Mouse (Mus musculus) hindbrain, embryonic 15.5 days (tissue): ENCODE results near the gene Gm5089. TPM values are rescaled to one million over a fixed set of nuclear protein-coding genes. Genes with fewer than 3 reads are reported as not detected.

ENCODE experiments used
- ATAC-seq: fragments of 200-750 bp; cut with Nextera tagmentation; 2 replicates; pipeline ENCODE4 v1.8.0; 2017; ENCODE audit warnings: low read depth, moderate number of reproducible peaks, moderate TSS enrichment; ENCODE audit not compliant: low FRiP score
- H3K27ac ChIP-seq: fragments of 300-500 bp; sonication (generic); replicated peaks from 2 replicates; pipeline ENCODE4 v1.5.1; 2015; ENCODE audit warnings: mild to moderate bottlenecking, inconsistent platforms
- H3K27me3 ChIP-seq: fragments of 300-500 bp; sonication (generic); 2 replicates; pipeline ENCODE4 v1.6.1; 2015; ENCODE audit warnings: control low read depth, inconsistent platforms
- H3K36me3 ChIP-seq: fragments of 300-500 bp; sonication (generic); 2 replicates; pipeline ENCODE4 v1.6.1; 2015; ENCODE audit warnings: control low read depth, inconsistent platforms
- H3K4me1 ChIP-seq: fragments of 300-500 bp; sonication (generic); replicated peaks from 2 replicates; pipeline ENCODE4 v1.6.1; 2015; ENCODE audit warnings: control low read depth, inconsistent platforms
- H3K4me2 ChIP-seq: fragments of 300-500 bp; sonication (generic); 2 replicates; pipeline ENCODE4 v1.6.1; 2015; ENCODE audit warnings: moderate library complexity, mild to moderate bottlenecking, inconsistent platforms
- H3K4me3 ChIP-seq: fragments of 300-500 bp; sonication (generic); 2 replicates; pipeline ENCODE4 v1.5.1; 2015; ENCODE audit warnings: mild to moderate bottlenecking, inconsistent platforms
- H3K9ac ChIP-seq: fragments of 300-500 bp; sonication (generic); 2 replicates; pipeline ENCODE4 v1.6.1; 2015; ENCODE audit warnings: inconsistent platforms
- H3K9me3 ChIP-seq: fragments of 300-500 bp; sonication (generic); 2 replicates; pipeline ENCODE4 v1.6.1; 2016; ENCODE audit warnings: control low read depth, inconsistent platforms
- WGBS: fragments of 180-500 bp; shearing (Covaris S2); methylation state at CpG from one replicate; pipeline ENCODE4 v1.1.7; 2015; 5-methylcytosine and 5-hydroxymethylcytosine counted together
- polyA plus RNA-seq: library from polyadenylated mRNA; unstranded; fragments of >200 nt; fragmentation: Nextera tagmentation; extraction: Ambion mirVana; gene quantifications from 2 replicates; pipeline ENCODE4 v1.2.1, GENCODE M21; 2015

Gene Gm5089
- polyA plus RNA-seq, 1 experiment from 2014 or later = 2.4 TPM

DNA sequence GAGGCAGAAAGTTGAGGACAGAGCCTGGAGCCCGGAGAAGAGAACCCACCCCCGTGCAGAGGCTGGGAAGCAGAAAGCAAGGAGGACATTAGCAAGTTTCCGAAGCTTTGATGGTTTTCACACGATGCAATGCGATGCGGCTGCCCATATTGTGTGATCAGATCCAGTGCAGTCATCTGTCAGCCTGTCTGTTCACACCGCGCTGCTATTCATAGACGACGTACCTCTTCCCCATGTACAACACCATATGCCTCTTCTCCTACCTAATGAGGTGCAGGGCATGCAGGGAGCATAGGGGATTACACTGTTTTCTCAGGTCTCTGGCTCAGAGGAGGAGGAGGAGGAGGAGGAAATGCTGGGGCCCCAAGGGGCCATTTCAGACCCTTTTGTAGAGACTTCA is 14.1 kb downstream of the Gm5089 start:
- no peak overlapping the region for H3K9ac ChIP-seq
- no peak overlapping the region for H3K4me2 ChIP-seq
- 53% methylated on average over 10 of the region's 10 CpGs for WGBS
- no peak overlapping the region for H3K27ac ChIP-seq
- H3K27me3 ChIP-seq = no peaks in the 10 kb centered on the region
- no peaks in the 10 kb centered on the region for H3K36me3 ChIP-seq
- no peaks in the 10 kb centered on the region for H3K9me3 ChIP-seq
- no peak overlapping the region for H3K4me3 ChIP-seq
- ATAC-seq = no peak
- no peaks in the 10 kb centered on the region for H3K4me1 ChIP-seq

DNA sequence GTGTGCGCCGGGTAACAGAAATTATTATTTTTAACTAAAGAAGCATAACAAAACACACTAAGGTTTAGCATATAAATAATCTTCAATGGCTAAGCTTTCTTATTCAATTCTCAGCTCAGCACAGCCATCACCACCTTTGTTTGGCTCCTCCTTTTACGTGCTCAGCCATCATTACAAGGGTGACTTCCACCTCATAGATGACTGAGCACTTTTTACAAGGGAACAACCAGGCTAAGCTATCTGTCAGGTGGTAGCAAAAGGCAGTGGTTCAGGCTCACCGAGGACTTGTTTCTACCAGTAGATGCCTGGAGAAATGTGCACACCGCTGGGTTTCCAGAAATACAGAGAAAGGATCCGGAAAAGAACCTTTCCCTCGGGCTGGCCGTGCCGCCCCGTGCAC is 16.9 kb downstream of the Gm5089 start:
- no peak overlapping the region for H3K4me2 ChIP-seq
- H3K4me1 ChIP-seq = no peaks in the 10 kb centered on the region
- no peaks in the 10 kb centered on the region for H3K36me3 ChIP-seq
- H3K27me3 ChIP-seq = no peaks in the 10 kb centered on the region
- H3K4me3 ChIP-seq = no peak overlapping the region
- no peak overlapping the region for H3K9ac ChIP-seq
- no peaks in the 10 kb centered on the region for H3K9me3 ChIP-seq
- no peak for ATAC-seq
- H3K27ac ChIP-seq = no peak overlapping the region
- WGBS = 87% methylated on average over 10 of the region's 10 CpGs

DNA sequence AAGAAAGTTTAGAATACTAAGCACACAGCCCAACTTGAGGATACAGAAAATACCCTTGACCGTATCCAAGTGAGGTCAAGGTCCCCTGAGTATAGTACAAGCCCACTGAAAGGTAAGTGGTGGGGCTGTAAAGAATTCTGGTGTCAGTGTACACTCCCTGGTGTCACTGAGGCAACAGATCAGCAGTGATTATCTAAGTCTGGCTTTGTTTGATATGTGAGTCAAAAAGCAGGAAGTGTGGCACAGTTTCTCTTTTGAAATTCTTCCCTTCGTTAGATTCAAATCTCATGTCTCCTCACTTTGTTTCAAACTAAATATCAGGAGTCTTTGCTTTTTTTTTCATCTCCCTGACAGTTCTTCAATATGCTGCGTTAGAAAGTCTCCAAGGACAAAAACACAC is 18.4 kb downstream of the Gm5089 start:
- H3K36me3 ChIP-seq = no peaks in the 10 kb centered on the region
- no peak overlapping the region for H3K4me2 ChIP-seq
- H3K27ac ChIP-seq = no peak overlapping the region
- H3K27me3 ChIP-seq = no peaks in the 10 kb centered on the region
- WGBS = 63% methylated on average over 3 of the region's 3 CpGs
- ATAC-seq = no peak
- H3K9ac ChIP-seq = no peak overlapping the region
- no peak overlapping the region for H3K4me3 ChIP-seq
- H3K9me3 ChIP-seq = no peaks in the 10 kb centered on the region
- 0 out of 2 replicates have a peak, but pooled peaks cover 3% of the 10 kb centered on the region for H3K4me1 ChIP-seq

DNA sequence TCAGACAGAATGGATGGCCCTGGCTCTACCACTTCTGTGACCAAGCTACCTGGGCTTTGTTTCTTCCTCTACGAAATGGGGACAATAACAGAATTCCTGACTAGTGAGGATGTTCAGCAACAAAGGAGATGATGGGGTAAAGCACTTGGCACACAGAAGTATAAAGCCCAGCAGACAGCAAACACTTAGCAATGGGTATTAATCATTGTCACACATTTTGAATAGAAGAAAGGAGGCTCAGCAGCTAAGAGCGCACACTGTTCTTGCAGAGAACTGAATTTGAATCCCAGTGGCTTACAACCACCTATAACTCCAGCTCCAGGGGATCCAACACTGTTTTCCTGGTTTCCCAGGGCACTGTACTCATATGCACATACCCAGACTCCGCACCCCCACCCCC is 23.3 kb downstream of the Gm5089 start:
- no peak overlapping the region for H3K4me3 ChIP-seq
- no peaks in the 10 kb centered on the region for H3K27me3 ChIP-seq
- WGBS = 47% methylated on average over 3 of the region's 3 CpGs
- ATAC-seq = no peak
- no peaks in the 10 kb centered on the region for H3K9me3 ChIP-seq
- H3K4me2 ChIP-seq = no peak overlapping the region
- H3K27ac ChIP-seq = no peak overlapping the region; the same call in 1 of the 2 replicates
- H3K9ac ChIP-seq = no peak overlapping the region
- 0 out of 2 replicates have a peak, but pooled peaks cover 14% of the 10 kb centered on the region for H3K4me1 ChIP-seq
- H3K36me3 ChIP-seq = no peaks in the 10 kb centered on the region

DNA sequence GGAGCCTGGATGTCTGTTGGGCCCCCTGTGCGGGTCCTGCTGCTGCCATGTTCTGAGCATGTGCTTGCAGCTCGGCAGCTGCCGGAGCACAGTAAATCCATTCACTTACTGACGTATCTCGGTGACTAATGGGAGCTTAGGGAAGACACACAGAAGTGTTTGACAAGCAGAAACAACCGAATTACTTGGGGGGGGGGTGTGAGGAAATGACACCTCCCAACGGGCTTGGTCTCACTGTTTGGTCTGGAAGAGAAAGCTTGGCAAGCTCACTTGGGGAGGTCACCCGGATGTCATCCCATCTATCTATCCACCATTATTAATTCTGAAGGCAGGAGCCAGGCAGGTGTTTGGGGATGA is 23.7 kb downstream of the Gm5089 start:
- H3K27me3 ChIP-seq = no peaks in the 10 kb centered on the region
- WGBS = 24% methylated on average over 8 of the region's 8 CpGs
- H3K4me1 ChIP-seq = 0 out of 2 replicates have a peak, but pooled peaks cover 14% of the 10 kb centered on the region
- H3K27ac ChIP-seq = peak overlapping the region; percentile 7
- H3K9ac ChIP-seq = no peak overlapping the region
- H3K4me3 ChIP-seq = no peak overlapping the region
- H3K9me3 ChIP-seq = no peaks in the 10 kb centered on the region
- no peaks in the 10 kb centered on the region for H3K36me3 ChIP-seq
- no peak overlapping the region for H3K4me2 ChIP-seq
- 0 out of 2 replicates have a peak, but pooled peaks have one; percentile 59 for ATAC-seq

DNA sequence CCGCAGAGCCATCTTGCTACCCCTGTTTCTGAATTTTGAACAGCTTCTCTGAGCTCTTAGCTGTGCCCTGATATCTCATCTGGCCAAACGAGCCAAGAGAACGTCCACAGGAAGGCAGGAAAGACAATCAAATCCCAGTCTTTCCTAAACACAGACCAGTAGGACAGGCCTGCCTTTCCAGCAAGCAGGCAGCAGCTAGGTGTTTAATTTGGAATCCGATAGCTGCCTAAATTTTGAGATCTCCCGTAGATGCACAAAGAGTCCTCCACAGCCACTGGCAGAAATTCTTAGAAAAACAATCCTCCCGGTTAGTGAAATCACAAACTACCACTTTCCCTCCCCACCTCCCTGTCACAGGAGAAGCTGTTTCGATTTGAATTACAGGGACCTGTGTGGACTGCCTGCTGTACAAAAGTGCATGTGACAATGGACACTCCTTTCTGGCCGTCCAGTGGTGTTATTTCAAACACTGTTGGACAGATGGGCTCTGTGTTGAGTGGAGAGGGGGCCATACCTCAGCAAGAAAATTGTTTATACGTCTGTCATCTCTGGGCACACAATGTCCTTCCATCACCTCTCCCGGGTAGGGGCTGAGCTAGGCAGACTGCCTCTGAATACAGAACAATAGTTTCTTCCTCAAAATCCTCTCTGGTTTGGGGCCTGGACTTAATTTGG is 24.2 kb downstream of the Gm5089 start:
- Histone ChIP-seq H3K4me1 (0 out of 2 replicates have a peak, but pooled peaks cover 14% of the 10 kb centered on the region), H3K27me3 (no peaks in the 10 kb centered on the region), H3K9me3 (no peaks in the 10 kb centered on the region), H3K36me3 (no peaks in the 10 kb centered on the region), H3K9ac (no peak overlapping the region), H3K4me2 (no peak overlapping the region), H3K27ac (peak overlapping the region; percentile 7; the same call in 1 of the 2 replicates), H3K4me3 (no peak overlapping the region)
- 52% methylated on average over 10 of the region's 10 CpGs for WGBS
- ATAC-seq = 0 out of 2 replicates have a peak, but pooled peaks have one; percentile 3

DNA sequence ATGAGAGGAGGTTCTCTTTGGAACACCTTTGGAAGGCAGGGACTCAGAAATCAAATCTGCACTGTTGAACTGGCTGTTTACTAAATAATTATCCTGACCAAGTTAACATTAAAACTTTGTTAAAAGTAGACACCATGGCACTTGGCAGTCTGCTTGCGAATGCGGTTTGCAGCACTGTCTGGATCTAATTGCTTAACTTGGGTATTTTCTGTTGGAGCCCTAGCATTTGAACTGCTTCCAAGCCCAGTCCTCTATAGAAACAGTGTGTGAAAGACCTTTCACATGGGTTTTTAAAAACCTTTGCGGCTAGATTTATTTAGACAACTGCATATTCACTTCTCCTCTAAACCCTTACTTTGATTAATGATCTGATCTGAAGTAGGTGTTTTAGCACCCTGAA is 26.5 kb downstream of the Gm5089 start:
- Histone ChIP-seq H3K4me1 (0 out of 2 replicates have a peak, but pooled peaks cover 14% of the 10 kb centered on the region), H3K9me3 (no peaks in the 10 kb centered on the region), H3K27me3 (no peaks in the 10 kb centered on the region), H3K27ac (no peak overlapping the region), H3K9ac (no peak overlapping the region), H3K4me3 (no peak overlapping the region), H3K4me2 (no peak overlapping the region), H3K36me3 (no peaks in the 10 kb centered on the region)
- ATAC-seq = no peak
- WGBS = 66% methylated on average over 3 of the region's 3 CpGs

DNA sequence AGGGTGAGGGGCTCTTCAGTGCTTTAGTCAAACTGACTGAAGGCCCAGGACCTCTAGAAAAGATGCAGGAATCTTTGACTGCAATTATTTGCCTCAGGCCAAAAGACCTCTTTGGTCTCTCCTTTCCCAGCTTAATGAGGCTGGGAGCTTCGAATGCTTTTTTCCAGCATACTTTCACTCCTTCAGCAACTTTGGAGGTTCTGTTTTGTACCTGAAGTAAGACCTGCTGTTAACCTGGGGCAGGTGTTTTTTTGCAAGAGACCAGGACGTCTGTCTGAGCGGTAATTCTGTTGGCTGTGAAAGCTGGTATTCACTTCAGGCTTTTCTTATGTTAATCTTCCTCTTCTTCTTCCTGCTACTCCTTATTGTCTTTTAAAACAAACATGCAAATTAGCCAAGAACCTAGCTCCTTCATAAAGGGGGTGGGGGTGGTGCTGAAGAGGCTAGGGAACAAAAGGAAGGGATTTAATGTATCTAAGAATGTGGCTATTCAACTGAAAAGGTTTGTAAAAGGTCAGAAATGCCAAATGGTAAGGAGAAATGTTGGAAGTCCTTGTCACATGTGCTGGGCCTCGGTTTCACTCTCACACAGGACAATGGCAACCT is 34.6 kb downstream of the Gm5089 start:
- no peak overlapping the region for H3K9ac ChIP-seq
- 0 out of 2 replicates have a peak, but pooled peaks cover 3% of the 10 kb centered on the region for H3K27me3 ChIP-seq
- ATAC-seq = no peak
- no peak overlapping the region for H3K4me3 ChIP-seq
- no peaks in the 10 kb centered on the region for H3K36me3 ChIP-seq
- no peak overlapping the region for H3K4me2 ChIP-seq
- H3K4me1 ChIP-seq = no peaks in the 10 kb centered on the region
- 14% methylated on average over 4 of the region's 4 CpGs for WGBS
- H3K27ac ChIP-seq = no peak overlapping the region; the same call in 1 of the 2 replicates
- H3K9me3 ChIP-seq = no peaks in the 10 kb centered on the region

DNA sequence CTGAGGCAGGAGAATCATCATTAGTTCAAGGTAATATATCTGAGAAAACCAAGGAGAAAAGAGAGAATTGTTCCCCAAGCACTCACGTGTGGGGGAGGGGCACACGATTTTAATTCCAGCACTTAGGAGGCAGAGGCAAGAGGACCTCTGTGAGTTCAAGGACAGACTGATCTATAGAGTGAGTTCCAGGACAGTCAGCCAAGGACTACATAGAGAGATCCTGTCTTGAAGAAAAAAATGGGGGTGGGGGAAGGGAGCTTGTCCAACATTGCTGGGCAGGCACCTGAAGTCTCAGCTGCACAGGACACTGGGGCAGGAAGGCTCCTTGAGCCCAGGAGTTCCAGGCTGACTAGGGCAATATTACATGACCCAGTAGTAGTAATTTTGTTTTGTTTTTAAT is 36.1 kb downstream of the Gm5089 start:
- no peaks in the 10 kb centered on the region for H3K36me3 ChIP-seq
- no peak overlapping the region for H3K27ac ChIP-seq
- ATAC-seq = no peak
- H3K4me2 ChIP-seq = no peak overlapping the region
- H3K4me1 ChIP-seq = no peaks in the 10 kb centered on the region
- H3K27me3 ChIP-seq = peaks cover 6% of the 10 kb centered on the region; the same call in 1 of the 2 replicates
- 91% methylated on average over 2 of the region's 2 CpGs for WGBS
- H3K9me3 ChIP-seq = no peaks in the 10 kb centered on the region
- no peak overlapping the region for H3K9ac ChIP-seq
- H3K4me3 ChIP-seq = no peak overlapping the region

DNA sequence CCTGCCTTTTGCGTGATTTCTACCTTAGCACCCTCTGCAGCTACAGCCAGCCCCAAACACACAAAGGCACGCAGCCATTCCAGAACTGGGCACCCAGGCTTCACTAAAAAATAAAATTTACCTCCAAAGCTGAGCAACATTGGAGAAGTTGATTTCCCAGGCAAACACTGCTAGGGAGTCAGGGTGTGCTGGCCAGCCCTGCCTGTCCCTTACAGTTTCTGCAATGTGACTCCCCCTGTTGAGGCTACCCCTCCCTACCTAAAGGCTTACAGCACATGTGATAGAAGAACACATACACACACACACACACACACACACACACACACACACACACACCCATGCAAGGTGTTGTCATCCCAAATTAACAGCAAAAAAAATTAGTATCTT is 37.4 kb downstream of the Gm5089 start:
- WGBS = 82% methylated on average over 2 of the region's 2 CpGs
- no peak for ATAC-seq
- Histone ChIP-seq H3K9me3 (no peaks in the 10 kb centered on the region), H3K27me3 (peaks cover 13% of the 10 kb centered on the region), H3K9ac (no peak overlapping the region), H3K4me3 (no peak overlapping the region), H3K4me1 (no peaks in the 10 kb centered on the region), H3K27ac (no peak overlapping the region), H3K4me2 (no peak overlapping the region), H3K36me3 (no peaks in the 10 kb centered on the region)

DNA sequence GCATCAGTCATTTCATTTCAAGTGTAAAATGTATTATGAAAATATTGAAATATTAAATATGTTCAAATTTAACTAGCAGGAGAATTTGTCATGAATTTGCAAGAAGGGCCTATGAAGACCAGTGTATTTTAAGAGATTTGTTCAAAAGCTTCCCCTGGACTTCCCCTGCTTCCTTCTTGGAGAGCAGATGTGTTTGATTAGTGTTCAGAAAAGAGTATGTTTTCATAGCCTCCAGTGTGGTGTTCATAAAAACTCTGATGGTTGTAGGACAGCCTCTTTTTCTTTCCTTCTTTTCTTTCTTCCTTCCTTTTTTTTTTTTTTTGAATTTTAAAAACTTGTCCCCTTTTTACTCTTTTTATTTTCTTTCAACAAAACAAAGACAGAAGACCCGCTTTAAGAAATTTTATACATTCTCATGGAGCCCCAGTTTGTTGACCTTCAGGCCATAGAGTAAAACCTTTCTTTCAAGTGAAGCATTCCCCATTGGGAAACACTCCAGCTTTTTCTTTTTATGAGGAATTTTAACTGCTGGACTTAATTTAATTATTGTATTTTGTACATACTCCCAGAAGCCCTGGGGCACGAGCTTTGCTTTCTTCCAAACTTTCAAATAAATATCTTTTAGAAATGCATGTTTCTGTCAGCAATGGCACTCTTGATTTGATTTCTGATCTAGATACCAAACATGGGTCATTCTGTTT is 37.9 kb downstream of the Gm5089 start:
- Histone ChIP-seq H3K27ac (no peak overlapping the region), H3K4me3 (no peak overlapping the region), H3K9ac (no peak overlapping the region), H3K27me3 (peaks cover 18% of the 10 kb centered on the region), H3K9me3 (no peaks in the 10 kb centered on the region), H3K4me2 (no peak overlapping the region), H3K36me3 (no peaks in the 10 kb centered on the region), H3K4me1 (no peaks in the 10 kb centered on the region)
- WGBS = 76% methylated on average over 2 of the region's 2 CpGs
- no peak for ATAC-seq

DNA sequence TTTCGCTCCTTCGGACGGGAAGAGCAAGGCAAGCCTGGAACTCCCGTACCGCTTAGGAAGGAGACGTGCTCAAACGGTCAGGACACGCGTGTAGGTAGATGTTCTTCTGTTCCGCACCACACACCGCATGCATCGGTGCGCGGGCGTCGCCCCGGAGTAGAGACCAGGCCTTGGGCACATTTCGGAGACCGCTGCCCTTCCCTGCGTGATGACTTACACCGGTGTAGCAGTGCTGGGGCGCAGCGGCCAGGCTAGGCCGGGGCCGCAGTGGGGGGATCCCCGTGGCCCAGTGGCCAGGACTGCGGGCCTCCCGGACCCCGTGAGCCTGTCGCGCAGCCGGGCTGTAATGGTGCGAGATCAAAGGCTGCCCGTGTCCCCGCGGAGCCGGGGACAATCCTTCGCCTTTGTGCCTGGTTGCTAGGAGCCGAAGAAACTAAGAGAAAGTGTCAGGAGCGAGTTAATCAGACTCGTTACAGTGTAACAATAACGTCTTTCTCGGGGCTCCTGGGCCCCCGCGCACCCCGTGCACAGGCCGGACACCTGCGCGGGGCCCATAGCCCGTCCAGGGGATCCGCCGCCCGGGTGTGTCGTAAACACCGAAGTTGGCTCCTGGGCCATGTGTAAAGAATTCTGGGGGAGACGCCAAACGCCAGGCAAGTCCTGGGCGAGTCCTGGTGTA is 44.2 kb downstream of the Gm5089 start:
- 2% methylated on average over 58 of the region's 58 CpGs for WGBS
- peak; percentile 81 for ATAC-seq
- peaks cover 61% of the 10 kb centered on the region for H3K27me3 ChIP-seq

More for the DNA sequence above, 44.2 kb downstream of the Gm5089 start:
- Histone ChIP-seq H3K9ac (peak overlapping the region; percentile 30), H3K9me3 (no peaks in the 10 kb centered on the region), H3K4me2 (peak overlapping the region; percentile 59), H3K4me1 (peaks cover 14% of the 10 kb centered on the region), H3K36me3 (no peaks in the 10 kb centered on the region), H3K27ac (peak overlapping the region; percentile 61), H3K4me3 (peak overlapping the region; percentile 30)
